Mouse (Mus musculus): ENCODE data around the gene Krt5. TPM values are rescaled to one million over a fixed set of nuclear protein-coding genes. Genes with fewer than 3 reads are reported as not detected.

Krt5 gene
- polyA plus RNA-seq (2012; ENCODE audit: insufficient read depth, insufficient read length, low replicate concordance, missing spikeins) = not detected in 2 replicates

GRCm38 (mm10) chr15:101712720-101713119 lies at the start of gene Krt5:
TSS of gene Krt5 (minus strand) at chr15:101712898.
- TF ChIP-seq CTCF (IDR thresholded peaks at IDR 0.05; ENCODE audit: insufficient read depth, low read depth, low read length) (no peak), POLR2A (IDR thresholded peaks at IDR 0.05; ENCODE audit: insufficient read depth, low read depth, low read length) (no peak)
- Histone ChIP-seq H3K27ac (ENCODE audit: insufficient read depth, low read depth, low read length) (no peak within 1 kb of the TSS), H3K4me3 (ENCODE audit: insufficient read depth, low read depth, low read length) (no peak within 1 kb of the TSS), H3K4me1 (ENCODE audit: control insufficient read depth, insufficient read depth, low read length) (peaks cover 4% of the 10 kb centered on the region; the same call in 1 of the 2 replicates)
- 83% methylated on average over 13 of the region's 13 CpGs for WGBS

- Histone ChIP-seq H3K4me1 (ENCODE audit: control insufficient read depth, insufficient read depth, low read length) (peaks cover 2% of the 10 kb centered on the region; the same call in 1 of the 2 replicates), H3K27ac (ENCODE audit: insufficient read depth, low read depth, low read length) (no peak within 1 kb of the TSS), H3K4me3 (ENCODE audit: insufficient read depth, low read depth, low read length) (no peak within 1 kb of the TSS)
- TF ChIP-seq POLR2A (IDR thresholded peaks at IDR 0.05; ENCODE audit: insufficient read depth, low read depth, low read length) (no peak), CTCF (IDR thresholded peaks at IDR 0.05; ENCODE audit: insufficient read depth, low read depth, low read length) (no peak)
- WGBS = 64% methylated on average over 14 of the region's 14 CpGs
Measured at GRCm38 (mm10) chr15:101742711-101743110, 30.0 kb upstream of the Krt5 start, which contains the start of gene Krt71. TSS of gene Krt71 (minus strand) at chr15:101743109.

GRCm38 (mm10) chr15:101737786-101738185 lies 25.1 kb upstream of the Krt5 start:
- H3K27ac ChIP-seq (ENCODE audit: insufficient read depth, low read depth, low read length) = no peak overlapping the region
- 62% methylated on average over 7 of the region's 7 CpGs for WGBS
- peaks cover 10% of the 10 kb centered on the region for H3K4me1 ChIP-seq (ENCODE audit: control insufficient read depth, insufficient read depth, low read length)
- TF ChIP-seq POLR2A (IDR thresholded peaks at IDR 0.05; ENCODE audit: insufficient read depth, low read depth, low read length) (no peak), CTCF (IDR thresholded peaks at IDR 0.05; ENCODE audit: insufficient read depth, low read depth, low read length) (no peak)
- no peak overlapping the region for H3K4me3 ChIP-seq (ENCODE audit: insufficient read depth, low read depth, low read length)

GRCm38 (mm10) chr15:101730653-101731052 lies 18.0 kb upstream of the Krt5 start:
- Histone ChIP-seq H3K4me1 (ENCODE audit: control insufficient read depth, insufficient read depth, low read length) (no peaks in the 10 kb centered on the region; the same call in 1 of the 2 replicates), H3K27ac (ENCODE audit: insufficient read depth, low read depth, low read length) (no peak overlapping the region), H3K4me3 (ENCODE audit: insufficient read depth, low read depth, low read length) (no peak overlapping the region)
- TF ChIP-seq POLR2A (IDR thresholded peaks at IDR 0.05; ENCODE audit: insufficient read depth, low read depth, low read length) (no peak), CTCF (IDR thresholded peaks at IDR 0.05; ENCODE audit: insufficient read depth, low read depth, low read length) (no peak)

GRCm38 (mm10) chr15:101724686-101725085 lies 12.0 kb upstream of the Krt5 start:
- Histone ChIP-seq H3K27ac (ENCODE audit: insufficient read depth, low read depth, low read length) (no peak overlapping the region), H3K4me1 (ENCODE audit: control insufficient read depth, insufficient read depth, low read length) (no peaks in the 10 kb centered on the region), H3K4me3 (ENCODE audit: insufficient read depth, low read depth, low read length) (no peak overlapping the region)
- WGBS = 77% methylated on average over 5 of the region's 5 CpGs
- TF ChIP-seq POLR2A (IDR thresholded peaks at IDR 0.05; ENCODE audit: insufficient read depth, low read depth, low read length) (no peak), CTCF (IDR thresholded peaks at IDR 0.05; ENCODE audit: insufficient read depth, low read depth, low read length) (no peak)

GRCm38 (mm10) chr15:101715831-101716230 lies 3.1 kb upstream of the Krt5 start:
- Histone ChIP-seq H3K4me3 (ENCODE audit: insufficient read depth, low read depth, low read length) (no peak overlapping the region), H3K4me1 (ENCODE audit: control insufficient read depth, insufficient read depth, low read length) (peaks cover 4% of the 10 kb centered on the region; the same call in 1 of the 2 replicates), H3K27ac (ENCODE audit: insufficient read depth, low read depth, low read length) (no peak overlapping the region)
- WGBS = 58% methylated on average over 3 of the region's 3 CpGs
- TF ChIP-seq CTCF (IDR thresholded peaks at IDR 0.05; ENCODE audit: insufficient read depth, low read depth, low read length) (no peak), POLR2A (IDR thresholded peaks at IDR 0.05; ENCODE audit: insufficient read depth, low read depth, low read length) (no peak)

- H3K4me3 ChIP-seq (ENCODE audit: insufficient read depth, low read depth, low read length) = no peak overlapping the region
- no peak overlapping the region for H3K27ac ChIP-seq (ENCODE audit: insufficient read depth, low read depth, low read length)
- peaks cover 4% of the 10 kb centered on the region; the same call in 1 of the 2 replicates for H3K4me1 ChIP-seq (ENCODE audit: control insufficient read depth, insufficient read depth, low read length)
- 89% methylated on average over 5 of the region's 5 CpGs for whole genome bisulfite sequencing
- TF ChIP-seq POLR2A (IDR thresholded peaks at IDR 0.05; ENCODE audit: insufficient read depth, low read depth, low read length) (no peak), CTCF (IDR thresholded peaks at IDR 0.05; ENCODE audit: insufficient read depth, low read depth, low read length) (no peak)
Measured at GRCm38 (mm10) chr15:101714356-101714755, 1.7 kb upstream of the Krt5 start.

- Histone ChIP-seq H3K4me1 (ENCODE audit: control insufficient read depth, insufficient read depth, low read length) (peaks cover 4% of the 10 kb centered on the region; the same call in 1 of the 2 replicates), H3K4me3 (ENCODE audit: insufficient read depth, low read depth, low read length) (no peak overlapping the region), H3K27ac (ENCODE audit: insufficient read depth, low read depth, low read length) (no peak overlapping the region)
- WGBS = 85% methylated on average over 8 of the region's 8 CpGs
- TF ChIP-seq POLR2A (IDR thresholded peaks at IDR 0.05; ENCODE audit: insufficient read depth, low read depth, low read length) (no peak), CTCF (IDR thresholded peaks at IDR 0.05; ENCODE audit: insufficient read depth, low read depth, low read length) (no peak)
Measured at GRCm38 (mm10) chr15:101713731-101714130, 1.0 kb upstream of the Krt5 start.

- WGBS = 77% methylated on average over 11 of the region's 11 CpGs
- Histone ChIP-seq H3K4me3 (ENCODE audit: insufficient read depth, low read depth, low read length) (no peak overlapping the region), H3K27ac (ENCODE audit: insufficient read depth, low read depth, low read length) (no peak overlapping the region), H3K4me1 (ENCODE audit: control insufficient read depth, insufficient read depth, low read length) (no peaks in the 10 kb centered on the region)
- TF ChIP-seq POLR2A (IDR thresholded peaks at IDR 0.05; ENCODE audit: insufficient read depth, low read depth, low read length) (no peak), CTCF (IDR thresholded peaks at IDR 0.05; ENCODE audit: insufficient read depth, low read depth, low read length) (no peak)
Measured at GRCm38 (mm10) chr15:101708683-101709082, 4.0 kb downstream of the Krt5 start.
